Mouse (Mus musculus) ES-E14 (cell line): Measurements from ENCODE around the gene Mpp4.

Source experiments
- ZC3H11A ChIP-seq: IDR thresholded peaks from 2 replicates; pipeline ENCODE4 v1.6.1; 2012; ENCODE audit warnings: low read depth, mild to moderate bottlenecking, inconsistent platforms, low read length, borderline replicate concordance
- ZNF384 ChIP-seq: IDR thresholded peaks from 2 replicates; pipeline ENCODE4 v1.6.1; 2012; ENCODE audit warnings: low read depth, low read length, inconsistent platforms

DNA sequence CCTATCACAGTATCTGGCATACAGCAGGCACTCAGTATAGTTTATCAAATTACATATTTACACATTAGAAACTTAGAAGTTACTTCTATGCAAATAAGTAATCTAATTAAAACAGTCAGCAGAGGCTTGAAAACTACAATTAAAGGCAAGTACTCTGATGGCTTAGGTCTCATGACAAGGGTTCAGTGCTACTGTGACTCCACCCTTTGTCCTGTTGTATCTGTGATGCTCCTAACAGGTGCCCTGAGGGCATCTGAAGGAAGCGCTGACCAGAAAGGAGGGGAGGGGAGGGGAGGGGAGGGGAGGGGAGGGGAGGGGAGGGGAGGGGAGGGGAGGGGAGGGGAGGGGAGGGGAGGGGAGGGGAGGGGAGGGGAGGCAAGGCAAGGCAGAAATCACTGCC lies 49.8 kb upstream of the Mpp4 start:
- no peak for TF ChIP-seq ZC3H11A
- no peak for TF ChIP-seq ZNF384
